Mouse (Mus musculus) erythroblast, embryonic 14.5 days (primary cell): Measurements from ENCODE around the gene Dcx.

Experiments used
- GATA1 ChIP-seq: IDR thresholded peaks from 2 replicates; pipeline ENCODE4 v1.6.1; 2012; ENCODE audit warnings: low read length, inconsistent platforms, mixed read lengths
- TAL1 ChIP-seq: IDR thresholded peaks from 3 replicates; pipeline ENCODE4 v1.6.1; 2012; ENCODE audit warnings: low read length, inconsistent platforms, mixed read lengths

DNA sequence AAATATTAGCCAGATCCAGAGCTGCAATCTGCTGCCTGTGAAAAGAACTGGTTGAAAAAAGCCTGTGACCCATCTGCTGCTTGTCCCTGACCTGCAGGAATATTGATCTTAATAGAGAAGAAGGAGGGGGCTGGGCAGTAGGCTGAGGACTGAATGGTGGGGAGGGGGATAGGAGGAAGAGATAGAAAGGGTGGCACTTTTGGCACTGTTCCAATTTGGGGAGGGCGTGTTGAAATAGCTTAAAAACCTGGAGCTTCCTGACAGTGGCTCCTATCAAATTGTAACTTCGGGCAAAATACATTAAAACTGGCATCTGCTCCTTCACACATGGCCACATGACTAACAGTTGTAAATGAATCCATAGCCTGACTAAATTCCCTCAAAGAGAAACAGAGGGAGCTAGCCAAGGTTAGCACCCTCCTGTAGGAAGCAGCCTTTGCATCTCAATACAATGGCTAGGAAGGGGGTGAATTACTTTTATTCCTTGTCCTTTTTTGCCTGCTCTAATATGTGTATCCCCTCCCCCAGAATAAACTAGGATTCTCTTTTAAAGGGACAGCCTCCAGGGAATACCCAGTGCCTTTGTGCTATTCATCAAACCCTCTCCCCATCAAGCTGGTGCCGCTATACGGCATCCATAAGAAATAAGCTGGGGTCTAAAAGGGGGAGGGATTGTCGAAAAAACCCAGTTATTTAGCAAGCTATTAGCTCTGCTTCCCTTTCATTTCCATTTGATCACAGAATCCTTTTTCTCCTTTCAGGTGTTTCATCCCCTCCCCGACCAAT is 1.5 kb downstream of the Dcx start:
- TF ChIP-seq GATA1 = no peak
- TF ChIP-seq TAL1 = no peak
